Mouse (Mus musculus) testis, adult 2 months (tissue): ENCODE measurements around the gene Cdc42ep1. TPM values are rescaled to one million over a fixed set of nuclear protein-coding genes. Genes with fewer than 3 reads are reported as not detected.
A peak's percentile ranks its signal among the peaks of the same experiment; 100 is the strongest.

Source experiments
- H3K27ac ChIP-seq: fragments of 200-500 bp; 2 replicates; pipeline ENCODE4 v1.5.1; 2012; ENCODE audit warnings: low read depth, low read length; ENCODE audit not compliant: control insufficient read depth, insufficient read depth
- H3K27me3 ChIP-seq: fragments of 200-500 bp; 2 replicates; pipeline ENCODE4 v1.6.1; 2012; ENCODE audit warnings: mild to moderate bottlenecking, low read length, moderate library complexity; ENCODE audit not compliant: control insufficient read depth, insufficient read depth
- H3K36me3 ChIP-seq: fragments of 200-500 bp; 2 replicates; pipeline ENCODE4 v1.6.1; 2012; ENCODE audit warnings: mild to moderate bottlenecking, low read length; ENCODE audit not compliant: control insufficient read depth, insufficient read depth
- H3K4me1 ChIP-seq: fragments of 200-500 bp; 2 replicates; pipeline ENCODE4 v1.6.1; 2012; ENCODE audit warnings: low read length; ENCODE audit not compliant: control insufficient read depth, insufficient read depth
- H3K4me3 ChIP-seq: fragments of 200-500 bp; 2 replicates; pipeline ENCODE4 v1.5.1; 2012; ENCODE audit warnings: low read depth, mild to moderate bottlenecking, low read length, moderate library complexity, mixed read lengths; ENCODE audit not compliant: control insufficient read depth
- CTCF ChIP-seq: fragments of 200-500 bp; IDR thresholded peaks from 2 replicates; pipeline ENCODE4 v1.5.1; 2012; ENCODE audit warnings: low read depth, mild to moderate bottlenecking, inconsistent platforms, low read length, moderate library complexity; ENCODE audit not compliant: control insufficient read depth, insufficient read depth, insufficient replicate concordance
- POLR2A ChIP-seq: fragments of 200-500 bp; IDR thresholded peaks from 2 replicates; pipeline ENCODE4 v1.6.1; 2012; ENCODE audit warnings: low read depth, mild to moderate bottlenecking, inconsistent platforms, low read length, moderate library complexity; ENCODE audit not compliant: control insufficient read depth
- polyA plus RNA-seq: library from polyadenylated mRNA; depleted of rRNA; stranded (reverse); fragments of >200 nt; gene quantifications from 2 replicates; pipeline ENCODE4 v1.2.3, GENCODE M21; 2012

The Cdc42ep1 gene
- polyA plus RNA-seq, 1 experiment, result 2.9 TPM

DNA sequence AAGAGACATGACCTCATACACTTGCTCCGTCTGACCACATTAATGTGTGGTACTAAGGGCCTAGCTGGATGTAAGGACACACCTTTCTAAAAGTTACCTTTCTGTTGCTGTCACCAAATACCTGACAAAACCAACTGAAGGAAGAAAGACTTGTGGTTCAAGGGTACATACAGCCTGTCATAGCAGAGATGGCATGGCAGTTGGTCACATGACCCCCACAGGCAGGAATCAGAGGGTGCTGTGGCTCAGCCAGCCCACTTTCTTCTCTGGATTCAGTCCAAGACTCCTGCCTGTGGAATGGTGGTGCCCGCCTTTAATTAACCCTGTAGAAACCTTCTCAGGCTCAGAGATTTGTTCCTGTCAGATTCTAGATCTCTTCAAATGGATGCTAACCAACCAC is 20.7 kb downstream of the Cdc42ep1 start:
- H3K27ac ChIP-seq, result no peak overlapping the region
- no peak overlapping the region for H3K4me3 ChIP-seq
- H3K27me3 ChIP-seq, result no peaks in the 10 kb centered on the region
- peaks cover 13% of the 10 kb centered on the region for H3K4me1 ChIP-seq
- H3K36me3 ChIP-seq, result no peaks in the 10 kb centered on the region
- no peak for TF ChIP-seq POLR2A
- TF ChIP-seq CTCF, result no peak

DNA sequence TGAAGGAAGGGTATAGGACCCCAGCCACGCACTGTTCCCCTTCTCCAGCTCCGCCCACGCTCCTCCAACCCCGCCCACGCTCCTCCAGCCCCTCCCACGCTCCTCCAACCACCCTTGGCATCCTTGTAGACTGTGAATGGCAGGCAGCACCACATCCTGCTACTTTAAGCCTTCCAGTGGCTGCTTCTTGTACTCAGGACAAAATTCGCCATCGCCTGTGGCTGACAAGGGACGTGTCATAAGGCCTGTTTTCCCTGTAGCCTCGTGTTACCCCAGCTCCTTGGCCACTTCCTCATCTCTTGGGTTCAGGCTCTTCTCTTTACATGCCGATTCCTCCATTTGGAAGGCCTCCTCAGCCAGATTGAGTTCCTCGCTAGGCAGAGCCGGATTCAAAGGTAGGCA is 21.4 kb downstream of the Cdc42ep1 start:
- Histone ChIP-seq H3K36me3 (no peaks in the 10 kb centered on the region), H3K27ac (no peak overlapping the region), H3K4me1 (peaks cover 13% of the 10 kb centered on the region), H3K4me3 (no peak overlapping the region), H3K27me3 (no peaks in the 10 kb centered on the region)
- TF ChIP-seq POLR2A, result no peak

DNA sequence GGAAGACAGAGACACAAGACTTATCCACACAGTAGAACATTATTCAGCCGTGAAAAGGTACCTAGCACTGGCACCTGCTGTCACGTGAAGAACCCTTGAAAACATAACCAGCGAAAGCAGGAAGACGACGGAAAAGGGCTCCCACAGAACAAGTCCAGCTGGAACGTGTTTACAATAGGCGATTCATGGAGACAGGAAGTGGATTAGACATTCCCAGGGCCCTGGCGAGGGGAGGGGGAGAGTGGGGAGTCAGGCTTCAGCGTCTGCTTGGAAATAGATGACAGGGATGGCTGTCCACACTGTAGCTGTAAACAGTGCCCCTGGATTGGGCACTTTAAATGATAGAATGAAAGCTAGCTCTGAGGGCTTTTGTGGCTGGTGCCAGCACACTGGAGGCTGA is 26.0 kb downstream of the Cdc42ep1 start:
- H3K4me1 ChIP-seq, result peaks cover 13% of the 10 kb centered on the region
- no peak for TF ChIP-seq POLR2A
- no peak for TF ChIP-seq CTCF
- H3K4me3 ChIP-seq, result no peak overlapping the region
- H3K36me3 ChIP-seq, result no peaks in the 10 kb centered on the region
- no peaks in the 10 kb centered on the region for H3K27me3 ChIP-seq
- no peak overlapping the region for H3K27ac ChIP-seq

DNA sequence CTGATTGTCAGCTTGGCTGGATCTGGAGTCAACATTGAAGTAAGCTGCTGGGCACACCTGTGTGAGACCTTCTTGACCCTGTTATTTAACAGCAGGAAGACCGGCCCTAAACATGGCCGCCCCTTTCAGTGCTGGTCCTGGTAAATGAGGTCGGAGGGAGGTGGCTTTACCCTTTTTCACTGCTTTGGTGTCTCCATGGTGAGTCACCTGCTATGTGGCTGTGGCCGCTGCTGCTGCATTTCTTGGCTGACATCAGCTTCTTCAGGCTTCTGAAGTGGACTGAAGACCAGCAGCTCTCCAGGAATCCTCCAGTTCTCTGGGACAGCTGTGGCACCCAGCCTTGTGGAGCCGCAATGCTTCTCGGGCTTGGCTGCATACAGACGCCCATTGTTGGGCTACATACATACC is 26.4 kb downstream of the Cdc42ep1 start:
- no peaks in the 10 kb centered on the region for H3K27me3 ChIP-seq
- no peak overlapping the region for H3K27ac ChIP-seq
- TF ChIP-seq POLR2A, result no peak
- TF ChIP-seq CTCF, result no peak
- no peaks in the 10 kb centered on the region for H3K36me3 ChIP-seq
- H3K4me3 ChIP-seq, result no peak overlapping the region
- peaks cover 9% of the 10 kb centered on the region for H3K4me1 ChIP-seq

DNA sequence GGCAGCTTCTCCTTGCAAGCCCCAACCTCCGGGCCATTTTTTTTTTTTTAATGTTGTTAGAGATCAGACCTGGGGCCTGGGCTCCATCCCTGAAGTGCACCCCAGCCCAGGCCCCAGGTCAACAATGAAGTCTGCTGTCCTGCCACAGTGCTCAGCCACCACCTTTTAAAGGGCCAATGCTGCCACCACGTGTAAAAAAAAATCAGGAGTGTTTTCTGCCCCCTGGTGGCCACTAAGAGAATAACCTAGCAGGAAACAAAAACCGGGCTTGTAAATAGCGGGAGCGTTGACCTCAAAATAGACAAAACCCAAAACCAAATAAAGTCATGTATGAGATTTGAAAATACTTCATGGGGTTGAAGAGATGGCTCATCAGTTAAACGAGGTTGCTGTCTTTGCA is 27.4 kb downstream of the Cdc42ep1 start:
- TF ChIP-seq POLR2A, result no peak
- TF ChIP-seq CTCF, result peak; percentile 45; the same call in 1 of the 2 replicates
- H3K27me3 ChIP-seq, result no peaks in the 10 kb centered on the region
- no peak overlapping the region for H3K4me3 ChIP-seq
- no peaks in the 10 kb centered on the region for H3K36me3 ChIP-seq
- peaks cover 4% of the 10 kb centered on the region for H3K4me1 ChIP-seq
- H3K27ac ChIP-seq, result no peak overlapping the region

DNA sequence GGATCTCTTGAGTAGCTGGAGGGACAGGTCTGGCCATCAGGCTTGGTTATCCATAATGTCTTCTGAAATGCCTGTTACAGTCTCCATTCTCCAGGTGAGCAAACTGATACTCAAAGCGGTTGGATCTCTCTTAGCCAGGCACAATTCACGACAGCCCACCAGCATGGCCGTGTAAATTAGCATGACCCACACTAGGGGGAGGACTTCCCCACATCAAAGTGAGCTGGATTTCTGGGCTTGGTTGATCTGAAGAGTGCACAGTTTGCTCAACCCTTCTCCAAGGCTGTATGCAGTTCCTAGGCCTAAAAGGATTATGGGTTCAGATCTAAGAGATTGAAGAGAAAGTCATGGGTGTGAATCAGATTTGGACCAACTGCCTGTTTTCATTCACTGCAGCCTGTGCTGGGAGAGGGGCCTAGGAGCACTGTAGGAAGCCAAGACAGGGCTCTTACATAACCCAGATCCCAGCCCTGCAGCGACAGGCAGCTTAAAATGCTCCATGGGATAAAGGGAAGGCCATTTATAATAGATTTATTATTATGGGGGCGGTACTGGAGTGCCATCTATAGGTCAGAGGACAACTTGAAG is 29.7 kb downstream of the Cdc42ep1 start:
- no peaks in the 10 kb centered on the region for H3K36me3 ChIP-seq
- peaks cover 8% of the 10 kb centered on the region for H3K4me1 ChIP-seq
- H3K4me3 ChIP-seq, result no peak overlapping the region
- no peak overlapping the region for H3K27ac ChIP-seq
- no peaks in the 10 kb centered on the region for H3K27me3 ChIP-seq
- TF ChIP-seq POLR2A, result no peak
- TF ChIP-seq CTCF, result no peak

DNA sequence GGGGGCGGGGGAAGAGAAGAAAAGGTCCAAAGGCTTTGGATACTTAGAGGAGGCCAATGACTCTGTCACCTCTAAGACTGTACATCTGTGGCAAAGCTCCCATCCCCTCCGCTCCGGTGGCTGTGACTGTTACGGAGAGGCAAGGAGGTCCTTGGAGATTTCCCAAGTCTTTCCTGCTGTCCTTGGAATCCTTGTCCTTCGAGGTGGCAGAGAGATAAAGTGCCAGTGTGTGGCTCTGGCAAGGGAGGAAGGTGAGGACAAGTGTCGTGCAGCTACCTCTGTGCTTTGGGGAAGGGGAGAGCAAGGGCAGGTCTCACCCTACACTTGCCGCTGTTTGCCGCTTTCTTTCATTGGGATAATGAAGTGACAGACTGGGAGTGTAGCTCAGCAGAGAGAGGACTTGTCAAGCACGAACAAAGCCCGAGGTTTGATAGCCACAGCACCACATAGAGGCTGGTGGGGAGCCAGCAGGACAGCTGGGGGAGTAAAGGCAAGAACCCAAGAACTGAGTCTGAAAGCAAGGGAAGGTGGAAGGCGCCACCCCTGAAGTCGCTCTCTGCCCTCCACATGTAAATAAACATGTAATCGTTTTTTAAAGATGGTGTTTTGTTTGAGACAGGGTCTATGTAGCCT is 31.5 kb downstream of the Cdc42ep1 start:
- Histone ChIP-seq H3K27me3 (no peaks in the 10 kb centered on the region), H3K36me3 (no peaks in the 10 kb centered on the region), H3K4me3 (no peak overlapping the region), H3K4me1 (peaks cover 10% of the 10 kb centered on the region), H3K27ac (no peak overlapping the region)
- TF ChIP-seq CTCF (no peak), POLR2A (no peak)
